ENCODE assay signal across 10 mouse cellular contexts in the genomic region with DNA sequence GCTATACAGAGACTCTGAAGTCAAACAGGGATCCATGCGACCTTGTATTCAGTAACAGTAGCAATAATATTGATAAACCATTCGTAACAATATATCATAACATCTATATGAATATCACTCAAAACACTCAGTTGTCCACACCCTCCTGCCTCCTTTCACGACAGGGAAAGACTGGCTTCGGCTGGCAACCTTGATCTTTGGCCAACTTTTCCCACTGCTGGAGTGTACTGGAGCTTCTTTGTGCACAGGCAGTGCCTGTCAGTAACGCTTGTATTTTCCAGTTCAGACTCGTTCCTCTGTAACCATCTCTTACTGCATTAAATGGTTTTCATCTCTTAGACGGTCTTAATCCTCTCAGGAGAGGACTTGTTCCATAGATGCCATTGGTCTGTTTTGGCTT. TPM values are rescaled to one million over a fixed set of nuclear protein-coding genes. Genes with fewer than 3 reads are reported as not detected.
A peak's percentile ranks its signal among the peaks of the same experiment; 100 is the strongest.
DNase-seq lines count a peak whose midpoint lies in the region; ATAC-seq and TF ChIP-seq lines count a peak whose summit lies in the region.
"Had no signal": no experiment of that assay in that cellular context is flagged by ENCODE, and none has a peak within 500 bp of the region (broad histone marks: within the 10 kb centered on the region; RNA-seq: fewer than 3 reads in every experiment).

No protein-coding gene starts in this region.

- H3K9ac ChIP-seq in liver, embryonic 16.5 days (ENCODE audit: low read depth, low read length), result no peak overlapping the region
- no peak overlapping the region for H3K9ac ChIP-seq in embryonic facial prominence, embryonic 14.5 days (ENCODE audit: low read depth, low read length)
- H3K9ac ChIP-seq in intestine, postnatal 0 days (ENCODE audit: low read depth, low read length), result no peak overlapping the region
- no peak overlapping the region for H3K9ac ChIP-seq in midbrain, embryonic 15.5 days
- H3K9ac ChIP-seq: liver, embryonic 14.5 days had no signal

- H3K4me3 ChIP-seq in liver, embryonic 16.5 days (ENCODE audit: low read depth, low read length), result no peak overlapping the region
- no peak overlapping the region for H3K4me3 ChIP-seq in embryonic facial prominence, embryonic 14.5 days (ENCODE audit: low read depth, low read length)
- H3K4me3 ChIP-seq in intestine, postnatal 0 days (ENCODE audit: low read depth, low read length), result no peak overlapping the region
- no peak overlapping the region for H3K4me3 ChIP-seq in midbrain, embryonic 15.5 days
- H3K4me3 ChIP-seq in cerebellum, adult 2 months (replicated peaks; ENCODE audit: insufficient read depth, low read depth, low read length), result no peak overlapping the region

- no peak overlapping the region for H3K4me2 ChIP-seq in liver, embryonic 16.5 days (ENCODE audit: low read depth, low read length)
- H3K4me2 ChIP-seq in embryonic facial prominence, embryonic 14.5 days (ENCODE audit: low read depth, low read length), result peak overlapping the region; percentile 86; the same call in 1 of the 2 replicates
- H3K4me2 ChIP-seq in intestine, postnatal 0 days (replicated peaks; ENCODE audit: low read depth), result no peak overlapping the region
- H3K4me2 ChIP-seq in midbrain, embryonic 15.5 days, result no peak overlapping the region

- intact Hi-C loops in left cerebral cortex, postnatal 36 days (cut with DNase I), result no loop called here

- no peak for ATAC-seq in liver, embryonic 16.5 days (ENCODE audit: low read depth)
- ATAC-seq in embryonic facial prominence, embryonic 14.5 days (ENCODE audit: low read depth), result no peak
- no peak for ATAC-seq in intestine, postnatal 0 days
- ATAC-seq in midbrain, embryonic 15.5 days (replicated peaks), result no peak
- no peak for ATAC-seq in activated CD4-positive, CD25-positive, alpha-beta regulatory T cell, adult 4 months
- ATAC-seq: Patski had no signal

- peak overlapping the region; percentile 33 for H3K27ac ChIP-seq in liver, embryonic 16.5 days (ENCODE audit: low read length)
- H3K27ac ChIP-seq in embryonic facial prominence, embryonic 14.5 days (replicated peaks; ENCODE audit: low read depth, low read length), result peak overlapping the region; percentile 100
- peak overlapping the region; percentile 50; the same call in 1 of the 2 replicates for H3K27ac ChIP-seq in intestine, postnatal 0 days (ENCODE audit: low read depth, low read length)
- peak overlapping the region; percentile 99; the same call in 1 of the 2 replicates for H3K27ac ChIP-seq in midbrain, embryonic 15.5 days
- no peak overlapping the region for H3K27ac ChIP-seq in cerebellum, adult 2 months (ENCODE audit: insufficient read depth, low read length)
- H3K27ac ChIP-seq: liver, embryonic 14.5 days had no signal

- no peak for TF ChIP-seq POLR2A in cerebellum, adult 2 months (IDR thresholded peaks at IDR 0.05; ENCODE audit: borderline replicate concordance, insufficient read depth, low read length)

- WGBS in liver, embryonic 16.5 days (ENCODE audit: insufficient replicate concordance), result 56% methylated on average over 7 of the region's 7 CpGs
- 52% methylated on average over 7 of the region's 7 CpGs for WGBS in embryonic facial prominence, embryonic 14.5 days
- WGBS in intestine, postnatal 0 days, result 32% methylated on average over 7 of the region's 7 CpGs
- WGBS in midbrain, embryonic 15.5 days, result 36% methylated on average over 7 of the region's 7 CpGs
- WGBS in cerebellum, adult 2 months, result 44% methylated on average over 7 of the region's 7 CpGs

- no peak for DNase-seq in liver
- DNase-seq in embryonic facial prominence, embryonic 14.5 days (ENCODE audit: low spot score), result peak; percentile 82
- no peak for DNase-seq in left cerebral cortex, postnatal 36 days (ENCODE audit: low spot score in 2 of 2)
- no peak for DNase-seq in cerebellum, adult 2 months

- H3K9me3 ChIP-seq in liver, embryonic 16.5 days (replicated peaks; ENCODE audit: control insufficient read depth, low read length), result no peaks in the 10 kb centered on the region
- no peaks in the 10 kb centered on the region for H3K9me3 ChIP-seq in embryonic facial prominence, embryonic 14.5 days (ENCODE audit: control insufficient read depth, low read length)
- H3K9me3 ChIP-seq in intestine, postnatal 0 days (ENCODE audit: control insufficient read depth), result no peaks in the 10 kb centered on the region
- H3K9me3 ChIP-seq in midbrain, embryonic 15.5 days, result no peaks in the 10 kb centered on the region

- no peaks in the 10 kb centered on the region for H3K27me3 ChIP-seq in liver, embryonic 16.5 days (ENCODE audit: control insufficient read depth, insufficient read depth, low read depth, low read length)
- H3K27me3 ChIP-seq in embryonic facial prominence, embryonic 14.5 days (replicated peaks; ENCODE audit: control insufficient read depth, insufficient read depth, low read length), result no peaks in the 10 kb centered on the region
- no peaks in the 10 kb centered on the region for H3K27me3 ChIP-seq in intestine, postnatal 0 days (replicated peaks; ENCODE audit: control insufficient read depth, insufficient read depth, low read length)
- no peaks in the 10 kb centered on the region for H3K27me3 ChIP-seq in midbrain, embryonic 15.5 days (replicated peaks)
- H3K27me3 ChIP-seq in cerebellum, adult 2 months (ENCODE audit: control insufficient read depth, insufficient read depth, low read length), result no peaks in the 10 kb centered on the region
- H3K27me3 ChIP-seq: Patski had no signal

- H3K36me3 ChIP-seq in liver, embryonic 16.5 days (ENCODE audit: control insufficient read depth, insufficient read depth), result no peaks in the 10 kb centered on the region
- no peaks in the 10 kb centered on the region for H3K36me3 ChIP-seq in embryonic facial prominence, embryonic 14.5 days (ENCODE audit: control insufficient read depth, insufficient read depth, low read length)
- H3K36me3 ChIP-seq in intestine, postnatal 0 days (ENCODE audit: control insufficient read depth, insufficient read depth), result no peaks in the 10 kb centered on the region
- H3K36me3 ChIP-seq in midbrain, embryonic 15.5 days (replicated peaks), result no peaks in the 10 kb centered on the region

- H3K4me1 ChIP-seq in liver, embryonic 16.5 days (ENCODE audit: control insufficient read depth, low read depth, low read length), result peaks cover 22% of the 10 kb centered on the region
- peaks cover 19% of the 10 kb centered on the region for H3K4me1 ChIP-seq in embryonic facial prominence, embryonic 14.5 days (ENCODE audit: control insufficient read depth, insufficient read depth, low read length)
- no peaks in the 10 kb centered on the region; the same call in 1 of the 2 replicates for H3K4me1 ChIP-seq in intestine, postnatal 0 days (replicated peaks; ENCODE audit: control insufficient read depth, insufficient read depth, low read length)
- peaks cover 28% of the 10 kb centered on the region for H3K4me1 ChIP-seq in midbrain, embryonic 15.5 days
- no peaks in the 10 kb centered on the region for H3K4me1 ChIP-seq in cerebellum, adult 2 months (ENCODE audit: control insufficient read depth, insufficient read depth, low read length)

- no peak for TF ChIP-seq CTCF in intestine, postnatal 0 days (IDR thresholded peaks at IDR 0.05; ENCODE audit: low read depth)
- no peak for TF ChIP-seq CTCF in cerebellum, adult 2 months (IDR thresholded peaks at IDR 0.05; ENCODE audit: borderline replicate concordance, insufficient read depth, low read depth, low read length)

RNA-seq across cellular contexts. Expression of gene Gtf2i, which starts 2.2 kb away (rescaled TPM):
- 31.7 and 34.2 TPM in 2 replicates for polyA plus RNA-seq in liver, embryonic 16.5 days (2015; fragmentation: Nextera tagmentation; extraction: Ambion mirVana)
- polyA plus RNA-seq in embryonic facial prominence, embryonic 14.5 days (2014; fragmentation: Nextera tagmentation; extraction: Ambion mirVana), result 141 and 168 TPM in 2 replicates
- polyA plus RNA-seq in intestine, postnatal 0 days (2015; fragmentation: Nextera tagmentation; extraction: Ambion mirVana), result 53.4 and 62.6 TPM in 2 replicates
- 142 and 149 TPM in 2 replicates for polyA plus RNA-seq in midbrain, embryonic 15.5 days (2015; fragmentation: Nextera tagmentation; extraction: Ambion mirVana)
- 100 to 1,000 TPM; 212 to 223 TPM for total RNA-seq in left cerebral cortex, postnatal 36 days (2021)
- 10 to 100 TPM; 71.1 to 90.5 TPM for polyA plus RNA-seq in activated CD4-positive, CD25-positive, alpha-beta regulatory T cell, adult 4 months (2017; shearing (Covaris generic))
- polyA plus RNA-seq in cerebellum, adult 2 months (2012; rRNA removed), result 154 and 157 TPM in 2 replicates
